Mouse (Mus musculus): ENCODE results near the gene Erc2.

Gene Erc2

DNA sequence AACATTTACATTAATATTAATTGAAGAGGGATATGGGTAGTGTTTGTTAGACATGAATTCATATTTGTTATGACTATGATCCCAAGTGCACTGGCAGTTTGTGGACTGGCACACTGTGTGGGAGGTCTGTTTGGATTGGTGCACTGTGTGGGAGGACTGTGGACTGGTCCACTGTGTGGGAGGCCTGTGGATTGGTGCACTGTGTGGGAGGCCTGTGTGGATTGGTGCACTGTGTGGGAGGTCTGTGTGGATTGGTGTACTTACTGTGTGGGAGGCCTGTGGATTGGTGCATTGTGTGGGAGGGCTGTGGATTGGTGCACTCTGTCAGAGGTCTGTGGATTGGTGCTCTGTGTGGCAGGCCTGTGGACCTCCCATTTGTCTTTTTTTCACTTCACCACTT is 331.6 kb downstream of the Erc2 start:
- DNase-seq, result no peak

DNA sequence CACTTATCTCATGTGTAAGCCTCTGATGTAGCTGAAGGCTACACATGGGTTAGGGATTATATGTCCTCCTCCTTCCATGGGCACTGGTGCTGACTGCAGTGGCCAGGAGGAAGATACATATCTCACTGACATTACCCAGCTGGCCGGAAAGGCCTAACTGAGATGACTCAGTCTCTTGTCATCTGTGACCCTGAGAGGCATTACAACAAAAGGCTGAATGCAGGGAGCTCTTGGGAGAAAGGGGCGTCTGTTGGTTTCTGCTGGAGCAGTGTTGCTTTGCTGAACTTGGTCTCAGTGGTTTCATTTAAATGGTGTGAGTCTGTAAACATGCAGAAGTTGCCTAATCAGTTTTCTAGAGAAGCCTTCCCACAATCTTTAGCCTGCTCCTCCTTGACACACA is 334.6 kb downstream of the Erc2 start:
- DNase-seq, result no peak

DNA sequence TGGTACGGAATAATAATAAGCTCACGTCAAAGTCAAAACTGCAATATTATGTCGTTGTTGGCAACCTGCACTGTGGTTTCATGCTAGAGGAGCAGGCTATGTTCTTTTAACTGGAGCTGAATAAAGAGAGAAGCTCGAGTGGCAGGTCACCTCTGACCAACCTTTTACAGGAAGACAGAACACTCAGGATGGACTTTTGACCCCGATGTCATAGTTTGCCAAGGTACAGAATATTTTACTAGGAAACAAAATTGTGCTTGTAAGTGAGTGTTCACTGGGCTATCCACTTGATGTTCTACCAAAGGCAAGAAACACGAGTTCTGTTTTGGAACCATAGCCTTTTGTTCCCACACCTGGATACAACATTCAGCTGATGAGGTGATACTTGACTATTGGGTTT is 351.5 kb downstream of the Erc2 start:
- DNase-seq, result no peak

DNA sequence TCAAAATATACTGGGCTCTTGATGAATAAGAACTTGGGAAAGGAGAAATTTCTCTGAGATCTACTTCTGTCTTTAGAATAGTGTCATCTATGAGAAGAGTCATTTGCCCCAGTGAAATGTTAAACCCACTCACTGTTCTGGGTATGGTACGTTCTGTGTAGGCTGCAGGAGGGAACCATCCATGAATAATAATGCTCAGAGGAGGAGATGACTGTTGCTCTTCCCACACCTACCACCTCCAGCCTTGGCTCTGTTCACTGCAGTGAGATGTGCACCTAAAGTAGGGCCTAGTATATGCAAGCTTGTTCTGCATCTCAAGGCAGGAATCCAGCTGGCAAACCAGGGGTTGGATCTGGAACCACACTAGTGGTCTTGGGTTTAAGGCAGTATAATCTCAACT is 353.4 kb downstream of the Erc2 start:
- DNase-seq, result no peak

DNA sequence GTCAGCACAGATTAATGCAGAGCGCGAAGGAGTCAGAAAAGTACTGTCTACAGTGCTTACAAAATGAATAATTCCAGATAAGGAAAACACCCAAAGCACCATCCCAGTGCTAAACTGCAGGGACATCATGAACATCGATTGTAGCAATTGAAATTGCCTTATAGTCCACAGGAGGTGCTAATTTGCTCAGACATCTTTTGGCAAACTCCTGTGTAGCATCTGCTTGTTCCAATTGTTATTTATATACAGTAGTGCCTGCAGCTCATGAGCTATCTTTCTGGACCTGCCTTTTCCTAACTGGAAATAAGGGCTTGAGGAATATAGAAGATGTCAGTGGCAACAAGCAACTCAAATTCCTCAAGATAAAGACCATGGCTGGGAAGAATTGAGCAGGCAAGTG is 362.5 kb downstream of the Erc2 start:
- DNase-seq, result no peak

DNA sequence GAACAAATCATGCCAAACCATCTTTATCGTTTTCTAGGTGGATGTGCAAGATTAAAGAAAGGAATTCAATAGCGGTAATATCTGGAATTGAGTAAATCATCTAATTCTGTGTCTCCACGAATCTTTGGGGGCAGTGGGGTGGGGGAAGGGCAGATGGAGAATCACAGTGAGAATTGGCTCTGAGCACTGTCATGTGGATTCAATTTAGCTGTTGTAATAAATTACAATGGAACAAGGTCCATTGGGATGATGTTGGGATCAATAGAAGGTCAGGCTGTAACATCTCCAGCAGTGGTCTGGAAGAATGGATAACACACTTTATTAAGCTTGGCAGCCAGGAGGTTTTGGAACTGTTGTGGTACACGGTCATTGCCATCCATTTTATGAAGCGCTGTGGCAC is 363.0 kb downstream of the Erc2 start:
- no peak for DNase-seq

DNA sequence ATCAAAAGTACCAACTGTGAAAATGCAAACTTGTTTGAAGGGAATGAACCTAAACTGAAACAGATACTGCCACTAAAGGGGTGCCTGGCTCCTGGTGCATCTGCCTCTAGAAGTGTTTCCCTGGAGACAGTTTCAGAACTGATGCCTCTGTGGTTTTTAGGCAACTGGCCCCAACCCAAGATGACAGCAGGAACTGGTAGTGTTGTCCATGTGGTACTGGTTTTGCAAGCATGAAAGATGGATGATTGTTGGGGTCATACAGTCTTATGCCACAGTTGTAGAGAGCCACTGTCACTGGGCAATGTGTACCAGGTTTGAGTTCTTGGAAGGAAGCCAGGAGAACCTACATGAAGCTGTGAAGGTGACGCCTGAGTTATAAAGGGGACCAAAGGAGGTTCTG is 365.2 kb downstream of the Erc2 start:
- DNase-seq, result no peak

DNA sequence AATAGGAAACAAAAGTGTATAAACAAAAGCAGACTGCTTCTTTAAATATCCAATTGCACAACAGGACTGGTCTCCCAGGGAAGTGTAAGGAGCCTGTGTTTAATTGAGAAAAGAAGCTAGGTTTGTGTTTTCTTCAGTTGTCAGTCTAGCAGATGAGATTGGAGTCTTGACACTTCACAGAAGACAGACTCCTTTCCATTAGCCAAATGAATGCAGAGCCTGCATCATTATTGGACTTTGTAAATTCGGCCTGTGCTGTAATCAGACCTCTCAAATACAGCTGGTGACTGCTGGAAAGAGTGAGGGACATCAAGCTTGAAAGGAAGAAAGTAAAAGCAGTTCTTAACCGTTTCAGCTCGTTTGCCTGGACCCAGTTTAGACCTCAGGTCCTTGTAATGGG is 376.3 kb downstream of the Erc2 start:
- DNase-seq, result no peak

DNA sequence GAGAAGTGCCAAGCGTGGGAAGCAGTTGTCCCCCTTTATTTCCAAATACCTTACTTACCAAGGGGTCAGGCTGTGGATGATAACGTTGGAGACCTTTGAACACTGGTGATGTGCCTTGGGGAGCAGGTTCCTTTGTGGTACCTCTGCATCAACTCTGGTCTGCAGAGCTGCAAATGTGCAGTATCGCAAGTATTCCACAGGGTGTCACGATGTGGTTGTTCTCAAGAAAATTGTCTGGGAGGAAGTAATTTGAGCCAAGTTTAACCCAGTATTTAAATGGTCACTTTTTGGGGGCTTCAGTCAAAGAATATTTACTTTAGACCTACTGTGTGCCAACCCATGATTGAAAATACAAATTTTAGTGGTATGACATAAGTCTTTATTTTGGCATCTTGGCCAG is 381.8 kb downstream of the Erc2 start:
- DNase-seq, result peak; percentile 46

DNA sequence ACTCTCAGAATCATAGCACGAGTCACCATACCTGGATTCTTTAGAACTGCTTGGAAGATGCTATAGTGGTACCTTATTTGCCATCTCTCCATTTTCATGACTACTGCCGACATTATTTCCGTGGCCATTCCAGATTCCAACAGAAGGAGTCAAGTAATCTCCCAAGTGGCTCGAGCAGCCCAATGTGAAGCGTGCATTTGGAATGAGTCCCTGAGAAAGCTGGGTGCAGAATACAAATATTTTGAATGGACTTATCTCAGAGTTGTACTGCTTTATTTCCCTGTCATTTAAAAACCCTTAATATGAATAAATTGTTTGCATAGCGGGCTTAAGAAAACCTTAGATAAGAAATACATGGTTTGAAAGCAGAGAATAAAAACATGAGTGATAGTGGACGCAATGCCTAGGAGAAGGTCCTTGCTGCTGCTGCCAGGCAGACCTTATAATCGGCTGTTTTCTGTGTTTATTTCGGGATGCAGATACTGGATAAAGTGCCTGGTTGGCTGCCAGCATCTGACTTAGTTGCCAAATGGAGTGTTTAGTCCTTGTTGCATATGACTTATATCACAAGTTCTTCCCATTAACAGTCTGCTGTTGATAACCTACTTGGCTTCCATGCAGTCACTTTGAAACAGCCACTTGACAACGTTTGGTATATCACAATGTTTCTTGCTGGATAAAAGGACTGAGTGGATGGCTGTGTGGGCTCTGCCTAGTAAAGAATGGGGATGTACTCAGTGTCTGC is 388.5 kb downstream of the Erc2 start:
- DNase-seq, result no peak

DNA sequence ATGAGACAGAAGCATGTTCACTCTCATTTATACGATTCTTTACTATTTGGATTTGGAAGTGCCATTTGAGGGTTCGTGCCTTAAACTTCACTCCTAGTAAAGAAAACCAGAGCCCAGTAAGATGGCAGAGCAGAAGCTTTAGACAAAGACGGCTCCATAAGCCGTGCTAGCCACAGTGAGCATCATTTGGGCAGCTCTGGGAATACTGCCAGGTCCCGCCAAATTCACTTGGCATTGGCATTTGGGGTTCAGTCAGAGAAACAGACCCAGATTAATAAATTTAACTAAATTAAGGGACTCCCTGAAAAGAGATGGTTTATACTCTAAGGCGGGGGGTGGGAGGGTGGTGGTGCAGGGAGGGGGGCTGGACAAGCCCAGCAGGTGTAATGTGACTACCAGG is 401.0 kb downstream of the Erc2 start:
- DNase-seq, result no peak

DNA sequence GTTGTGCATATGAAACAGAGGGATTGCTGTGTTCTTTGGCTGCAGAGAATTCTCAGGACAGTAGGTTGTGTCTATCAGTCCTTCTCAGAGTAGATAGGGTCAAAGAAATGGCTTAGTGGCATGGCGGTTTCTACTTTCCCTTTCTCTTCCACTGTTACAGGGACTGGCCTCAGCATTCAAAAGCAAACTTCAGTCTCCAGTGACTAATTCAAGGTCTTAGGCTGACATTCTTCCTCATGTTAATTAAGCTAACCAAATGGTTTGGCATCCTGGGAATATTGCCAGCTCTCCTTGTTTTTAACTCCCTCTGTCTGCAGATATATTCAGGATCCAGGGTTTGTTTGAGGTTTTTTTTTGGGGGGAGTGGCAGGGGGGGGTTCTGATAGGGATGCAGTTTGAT is 408.6 kb downstream of the Erc2 start:
- no peak for DNase-seq

DNA sequence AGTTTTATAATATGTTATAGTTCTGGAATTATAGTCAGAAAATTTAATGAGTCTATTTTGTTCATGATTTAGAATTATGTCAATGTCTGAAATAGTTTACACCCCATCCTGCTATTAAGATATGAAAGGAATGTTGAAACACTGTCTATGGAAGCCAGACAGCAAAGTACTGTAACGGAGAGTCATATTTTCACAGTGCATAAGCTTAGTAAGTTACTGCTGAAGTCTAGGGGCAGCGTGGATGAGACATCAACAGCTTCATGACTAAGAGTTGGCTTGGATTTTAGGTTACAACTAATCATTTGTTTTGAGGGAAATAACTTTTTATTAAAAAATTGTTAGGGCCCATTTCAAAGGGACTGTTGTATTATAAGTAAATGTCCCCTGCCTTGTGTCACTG is 412.8 kb downstream of the Erc2 start:
- no peak for DNase-seq

DNA sequence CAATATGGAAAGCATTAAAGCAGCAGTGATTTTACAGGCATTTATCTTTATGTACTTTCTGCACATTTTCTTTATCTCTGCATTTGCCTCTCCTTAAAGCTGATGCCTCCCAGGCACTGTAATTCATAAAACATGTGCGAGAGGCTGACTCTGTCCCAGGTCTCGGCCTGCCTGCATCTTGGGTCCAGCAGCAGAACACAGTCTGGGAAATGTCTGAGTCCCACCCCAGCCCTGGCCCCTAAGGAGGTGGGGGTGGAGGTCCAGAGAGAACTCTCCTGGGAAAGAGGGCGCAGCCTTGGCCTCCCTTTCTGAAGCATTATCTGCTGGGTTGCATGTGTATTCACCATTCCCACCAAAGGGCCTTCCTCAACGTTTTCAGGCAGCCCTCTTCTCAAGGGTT is 420.9 kb downstream of the Erc2 start:
- DNase-seq, result no peak

DNA sequence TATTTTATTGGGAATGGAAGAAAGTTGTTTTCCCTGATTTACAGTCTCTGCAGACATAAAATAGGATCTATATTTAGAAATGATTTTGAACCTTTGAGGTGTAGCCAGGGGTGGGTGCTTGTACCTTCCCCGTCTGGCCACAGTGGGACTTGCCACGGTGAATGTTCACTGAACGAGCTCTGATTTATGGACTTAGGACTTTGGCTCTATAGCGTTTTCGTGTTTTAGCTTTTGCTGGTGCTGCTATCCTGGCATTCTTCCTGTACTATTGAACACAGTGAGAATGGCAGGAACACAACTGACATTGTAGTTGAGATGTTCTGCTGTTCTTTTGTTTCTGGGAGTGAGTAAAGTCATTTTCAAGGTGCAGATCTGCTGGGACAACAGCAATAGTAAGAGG is 429.4 kb downstream of the Erc2 start:
- no peak for DNase-seq

DNA sequence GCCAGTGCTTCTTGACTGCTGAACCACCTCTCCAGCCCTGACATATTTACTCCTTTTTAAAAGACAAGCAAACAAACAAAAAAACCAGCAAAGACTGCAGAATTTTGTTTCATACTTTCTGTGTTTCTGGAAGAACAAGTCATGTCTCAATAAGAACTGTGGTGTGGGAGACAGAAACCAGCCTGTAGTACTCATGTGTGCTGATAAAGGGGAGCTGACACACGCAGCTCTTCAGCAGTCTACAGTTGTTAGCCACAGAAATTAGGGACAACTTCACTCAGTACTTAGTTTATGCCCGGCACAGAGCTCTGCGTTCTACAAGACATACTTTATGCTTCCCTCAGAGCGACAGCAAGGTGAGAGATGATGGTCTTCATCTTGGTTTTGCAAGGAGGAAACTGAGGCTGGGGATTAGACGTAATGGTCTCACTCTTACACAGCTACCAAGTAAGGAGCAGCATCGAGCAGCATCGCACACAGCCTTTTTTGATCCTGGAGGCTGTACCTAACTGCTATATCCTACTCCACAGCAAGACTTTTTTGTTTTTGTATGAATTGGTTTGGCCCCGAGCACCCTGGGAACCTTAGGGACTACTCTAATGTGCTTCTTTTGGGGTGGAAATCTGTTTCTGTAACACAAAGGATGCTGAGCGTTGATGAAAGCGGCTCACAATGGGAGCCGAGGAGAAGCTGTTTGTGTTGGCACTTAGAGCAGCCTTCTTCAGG is 435.1 kb downstream of the Erc2 start:
- peak; percentile 75 for DNase-seq

DNA sequence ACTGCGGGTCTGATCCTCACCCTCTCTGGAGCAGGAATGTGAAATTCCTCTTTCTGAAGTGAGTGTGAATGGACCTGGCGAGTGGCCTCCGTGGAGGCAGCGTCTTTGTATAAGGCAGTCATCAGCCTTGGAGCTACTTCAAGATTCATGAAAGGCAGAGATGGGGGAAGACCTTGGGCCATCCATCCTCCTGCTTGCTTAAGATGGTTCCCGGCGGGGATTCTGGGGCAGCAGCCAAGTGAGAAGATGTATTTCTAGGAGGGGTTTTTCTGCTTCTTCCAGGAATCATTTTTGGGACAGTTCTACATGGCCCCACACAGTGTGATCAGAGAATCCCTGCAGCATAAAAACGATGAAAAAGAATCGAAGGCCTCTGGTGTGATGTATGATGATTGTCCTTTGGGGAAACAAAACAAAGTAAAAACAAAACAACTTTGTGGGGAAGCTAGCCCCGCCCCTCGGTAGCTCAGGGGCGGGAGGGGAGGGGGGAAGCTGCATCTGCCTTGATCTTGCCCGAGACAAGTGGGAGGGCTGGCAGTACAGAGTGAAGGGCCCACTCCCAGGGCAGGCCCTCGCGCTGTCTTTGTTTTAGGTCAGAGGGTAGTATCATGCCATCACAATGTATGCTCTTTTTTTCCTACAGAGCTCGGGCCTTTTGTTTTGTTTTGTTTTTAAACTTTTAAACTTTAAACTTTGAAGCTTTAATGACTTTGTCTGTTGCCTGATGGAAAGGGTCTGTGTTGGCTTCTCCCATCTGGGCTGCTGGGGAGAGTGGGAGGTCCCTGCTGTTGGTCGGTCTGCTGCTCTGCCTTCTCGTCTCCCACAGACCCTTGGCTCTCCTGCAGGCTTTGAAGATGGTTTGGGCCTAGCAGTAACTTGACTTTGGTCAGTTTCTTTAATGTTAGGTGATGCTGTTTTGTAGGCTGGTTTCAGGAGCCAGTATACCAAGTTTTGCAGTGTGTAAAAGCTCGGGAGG is 435.9 kb downstream of the Erc2 start:
- peak; percentile 64 for DNase-seq

DNA sequence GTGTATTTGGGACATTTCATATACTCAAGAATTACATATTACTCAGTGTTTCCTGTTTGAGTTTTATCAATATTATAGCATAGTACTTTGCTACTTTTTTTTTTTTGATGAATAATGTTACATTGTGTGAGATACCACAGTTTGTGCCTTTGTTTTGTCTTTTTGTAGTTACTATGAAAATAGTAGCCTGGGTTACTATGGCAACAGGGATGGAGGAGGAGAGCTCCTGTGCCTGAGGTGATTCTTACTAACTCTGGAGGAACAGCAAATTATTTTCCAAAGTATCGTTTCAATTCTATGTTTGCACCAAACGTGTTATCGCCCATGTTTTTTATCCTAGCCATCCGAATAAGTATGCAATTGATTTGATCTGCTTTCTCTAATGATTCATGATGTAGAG is 438.7 kb downstream of the Erc2 start:
- no peak for DNase-seq

DNA sequence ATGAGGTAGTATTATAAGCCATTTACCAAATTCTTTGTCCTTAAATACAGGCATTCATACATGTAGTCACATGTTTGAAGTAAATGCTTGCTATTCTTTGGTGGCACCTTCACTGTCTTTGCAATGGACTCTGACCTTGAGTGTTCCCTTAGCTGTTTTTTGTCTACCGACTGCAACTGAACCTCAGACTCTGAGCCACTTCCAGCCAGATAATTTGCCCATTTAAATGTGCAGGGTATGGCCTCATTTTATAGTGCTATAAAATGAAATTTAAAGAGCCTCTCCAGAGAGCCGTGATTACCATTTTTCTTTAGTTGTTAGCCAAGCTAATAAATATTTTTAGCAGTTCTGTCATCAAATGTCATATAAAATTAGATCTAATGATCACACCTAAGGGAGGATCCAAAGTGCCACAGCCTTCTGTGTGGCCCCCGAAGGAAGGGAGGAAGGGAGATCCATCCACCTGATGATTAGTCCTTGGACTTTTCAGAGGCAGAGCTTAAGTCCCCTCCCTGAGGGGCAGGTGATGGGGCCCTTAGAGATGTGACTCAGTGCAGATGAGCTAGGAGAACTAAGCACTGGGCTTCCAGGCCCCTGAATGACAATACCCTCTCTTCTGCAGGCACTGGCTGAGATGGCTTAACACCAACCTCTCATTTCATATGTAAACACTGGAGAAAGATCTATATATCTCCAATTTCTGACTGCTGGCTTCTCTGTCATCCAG is 439.6 kb downstream of the Erc2 start:
- DNase-seq, result no peak

DNA sequence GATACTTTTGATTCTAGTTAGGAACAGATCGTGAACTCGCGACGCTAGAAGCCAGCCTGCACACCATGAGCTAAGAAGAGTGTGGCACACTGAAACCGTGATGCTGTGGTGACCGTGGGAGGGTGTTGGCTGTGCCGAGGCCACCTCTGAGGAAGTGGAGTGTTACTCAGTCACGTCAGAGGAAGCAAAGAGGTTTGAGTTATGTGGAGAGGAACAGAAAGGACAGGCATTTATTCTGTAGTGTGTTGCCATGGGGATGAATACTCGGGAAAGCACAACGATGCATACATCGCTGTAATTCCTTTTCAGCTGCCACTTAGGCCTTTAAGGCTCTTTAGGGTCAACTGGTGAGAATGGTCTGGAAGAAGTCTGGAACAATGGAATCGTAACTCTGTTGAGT is 445.8 kb downstream of the Erc2 start:
- DNase-seq, result no peak

DNA sequence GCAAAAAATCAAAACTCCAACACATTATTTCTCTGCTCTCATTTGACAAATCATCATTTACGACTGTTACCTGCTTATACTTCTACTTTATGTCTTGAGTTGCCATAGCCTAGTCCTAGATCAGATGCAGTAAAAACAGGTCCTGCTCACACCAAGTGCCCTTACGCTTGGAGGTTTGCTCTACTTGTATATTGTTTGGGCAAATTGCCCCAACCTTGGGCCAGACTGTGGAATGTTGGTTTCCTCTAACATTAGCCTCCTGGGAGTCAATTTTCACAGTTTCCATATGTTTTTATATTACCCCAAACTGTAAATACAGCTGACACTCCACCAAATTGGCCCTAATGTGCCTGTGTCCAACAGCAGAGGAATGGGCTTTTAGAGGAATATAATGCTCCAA is 447.6 kb downstream of the Erc2 start:
- DNase-seq, result no peak

DNA sequence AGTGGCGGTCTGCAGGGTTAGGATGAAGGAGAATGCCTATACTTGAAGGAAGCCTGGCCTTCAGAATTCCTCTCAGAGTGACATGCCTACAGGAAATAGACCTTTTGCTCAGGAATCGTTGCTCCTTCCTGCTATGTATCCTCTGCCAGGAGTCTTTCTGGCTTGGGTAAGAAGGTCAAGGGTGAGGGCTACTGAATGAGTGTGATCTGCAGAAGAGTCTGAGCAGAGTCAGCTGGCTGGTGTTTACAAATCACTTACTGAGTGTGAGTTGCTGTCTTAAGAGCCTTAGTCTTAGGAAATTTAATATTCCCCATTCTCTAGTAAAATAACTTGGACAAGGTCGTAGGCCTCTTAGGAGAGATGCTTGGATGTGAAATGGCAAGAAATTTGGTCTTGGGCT is 450.3 kb downstream of the Erc2 start:
- DNase-seq, result peak; percentile 63
